Mouse (Mus musculus): Measurements from ENCODE around the gene Gpr45.

The Gpr45 gene

GRCm38 (mm10) chr1:43047811-43048210 is 95.1 kb downstream of the Gpr45 start:
- no peak for DNase-seq

DNA sequence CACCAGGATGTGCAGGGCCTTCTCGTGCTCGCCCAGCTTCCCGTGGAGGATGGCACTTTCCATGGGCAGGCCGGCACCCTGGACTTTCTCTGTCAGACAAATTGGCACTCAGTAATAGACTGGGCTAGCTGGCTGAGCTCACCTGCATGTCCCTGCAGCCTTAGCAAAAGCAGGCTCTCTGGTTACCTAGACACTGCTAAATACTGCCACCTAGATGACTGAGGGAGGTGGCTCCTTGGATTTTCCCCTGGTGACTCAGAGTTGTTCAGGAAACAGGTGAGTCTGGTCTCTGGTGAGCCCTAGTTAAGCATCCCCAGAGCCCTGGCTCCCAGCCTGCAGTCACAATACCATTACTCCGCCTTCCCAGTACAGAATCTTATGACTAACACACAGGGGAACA is 99.2 kb downstream of the Gpr45 start:
- no peak for DNase-seq

- peak; percentile 84 for DNase-seq
These were observed 113.1 kb downstream of the Gpr45 start for GRCm38 (mm10) chr1:43065615-43066310.

GRCm38 (mm10) chr1:43066573-43066972 is 113.9 kb downstream of the Gpr45 start:
- no peak for DNase-seq

DNA sequence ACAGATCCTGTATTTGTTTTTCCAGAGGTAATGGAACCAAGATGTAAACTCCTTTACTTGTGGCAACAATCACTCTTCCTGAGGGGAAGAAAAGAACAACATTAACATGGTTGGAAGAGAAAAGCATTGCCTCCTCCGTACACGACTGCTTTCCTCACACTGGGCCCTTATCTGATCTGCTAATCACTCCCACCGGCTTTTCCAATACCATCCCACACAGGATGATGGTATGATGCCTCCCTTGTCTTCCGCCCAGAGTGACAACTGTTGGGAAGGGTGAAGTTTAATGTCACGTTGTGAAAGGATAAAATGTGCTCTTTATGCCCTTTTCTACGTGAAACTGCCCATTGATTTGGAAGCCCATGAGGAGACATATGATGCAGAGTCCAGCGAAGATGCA is 114.9 kb downstream of the Gpr45 start:
- no peak for DNase-seq

DNA sequence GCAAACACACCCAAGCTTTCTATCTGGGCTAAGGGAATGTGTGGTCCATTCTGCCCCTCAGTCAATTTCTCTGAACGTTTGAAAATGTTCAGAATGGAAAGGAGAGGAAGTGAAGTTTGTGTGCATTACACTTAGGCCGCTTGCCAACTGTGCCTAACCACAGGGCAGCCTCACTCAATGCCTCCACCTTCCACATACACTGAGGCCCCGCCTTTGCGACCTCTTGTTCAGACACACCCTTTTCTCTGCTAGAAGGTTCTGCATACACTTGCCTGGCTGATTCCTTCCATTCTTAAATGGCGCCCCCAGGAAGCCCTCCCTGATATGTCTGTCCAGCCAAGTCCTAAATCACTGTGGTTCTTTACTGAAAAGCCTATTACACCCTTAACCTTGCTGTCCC is 118.1 kb downstream of the Gpr45 start:
- DNase-seq: no peak

DNA sequence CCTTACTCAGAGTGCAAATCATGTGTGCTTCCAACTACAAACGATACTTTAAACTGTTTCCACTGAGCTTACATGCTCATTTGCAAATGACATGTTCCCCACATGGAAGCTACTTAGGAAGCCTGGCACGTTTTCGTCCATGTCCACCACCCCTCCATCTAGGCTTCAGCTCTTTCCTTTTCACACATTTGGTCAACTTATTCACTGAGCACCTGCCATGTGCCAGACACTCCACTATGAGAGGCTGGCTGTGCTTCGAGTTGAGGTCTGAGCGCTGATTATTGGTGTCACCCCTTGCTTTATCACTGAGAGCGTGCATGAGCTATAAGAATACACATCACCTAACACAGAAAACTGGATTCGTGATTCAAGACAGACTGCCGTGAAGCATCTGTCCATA is 119.4 kb downstream of the Gpr45 start:
- no peak for DNase-seq

DNA sequence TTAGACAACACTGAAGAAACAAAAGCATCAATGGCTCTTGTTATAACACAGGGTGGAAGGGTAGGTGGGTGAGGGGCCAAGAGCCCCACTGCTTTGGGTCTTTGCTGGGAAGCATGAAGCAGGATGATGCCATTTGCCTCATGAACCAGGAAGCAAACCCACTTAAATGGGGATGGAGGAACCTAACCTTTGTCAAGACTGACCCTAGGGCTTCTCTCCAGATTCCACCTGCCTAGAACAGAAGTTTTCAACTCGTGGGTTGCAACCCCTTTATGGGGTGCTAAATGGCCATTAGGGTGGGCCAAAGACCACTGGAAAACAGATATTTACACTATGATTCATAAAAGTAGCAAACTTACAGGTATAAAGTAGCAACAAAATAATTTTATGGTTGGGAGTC is 119.9 kb downstream of the Gpr45 start:
- no peak for DNase-seq

DNA sequence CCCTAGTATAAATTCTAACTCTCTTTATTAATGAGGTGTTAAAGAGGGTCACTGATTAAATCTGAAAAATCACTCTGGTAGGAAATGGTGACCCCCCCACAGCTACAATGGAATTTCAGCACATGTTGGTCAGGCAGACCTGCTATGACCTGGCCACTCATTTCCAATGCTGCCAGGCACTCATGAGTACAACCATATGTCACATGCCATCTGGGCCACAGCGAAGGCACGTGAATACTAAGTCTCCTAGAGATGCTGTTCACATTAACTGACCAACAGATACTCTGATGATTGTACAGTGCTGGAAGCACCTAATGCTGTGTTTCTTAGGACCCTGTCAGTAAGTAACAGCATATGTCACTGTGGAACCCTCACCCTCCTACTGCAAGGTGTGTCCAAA is 122.1 kb downstream of the Gpr45 start:
- DNase-seq: no peak

GRCm38 (mm10) chr1:43078124-43078523 is 125.5 kb downstream of the Gpr45 start:
- DNase-seq: no peak

- no peak for DNase-seq
These were observed 130.3 kb downstream of the Gpr45 start for GRCm38 (mm10) chr1:43082946-43083345.
